Mouse (Mus musculus) midbrain, embryonic 13.5 days (tissue): ENCODE measurements around the gene Aqp11. TPM values are rescaled to one million over a fixed set of nuclear protein-coding genes. Genes with fewer than 3 reads are reported as not detected.
A peak's percentile ranks its signal among the peaks of the same experiment; 100 is the strongest.

Experiments used
- ATAC-seq: fragments of 200-750 bp; cut with Nextera tagmentation; 2 replicates; pipeline ENCODE4 v1.8.0; 2017; ENCODE audit warnings: mild to moderate bottlenecking, moderate TSS enrichment, moderate library complexity
- H3K27ac ChIP-seq: fragments of 300-500 bp; sonication (generic); 2 replicates; pipeline ENCODE4 v1.5.1; 2015; ENCODE audit warnings: inconsistent platforms, mild to moderate bottlenecking, moderate library complexity
- H3K27me3 ChIP-seq: fragments of 300-500 bp; sonication (generic); 2 replicates; pipeline ENCODE4 v1.6.1; 2015; ENCODE audit warnings: mild to moderate bottlenecking, inconsistent platforms
- H3K36me3 ChIP-seq: fragments of 300-500 bp; sonication (generic); 2 replicates; pipeline ENCODE4 v1.6.1; 2015; ENCODE audit warnings: mild to moderate bottlenecking, inconsistent platforms
- H3K4me1 ChIP-seq: fragments of 300-500 bp; sonication (generic); replicated peaks from 2 replicates; pipeline ENCODE4 v1.6.1; 2015; ENCODE audit warnings: inconsistent platforms
- H3K4me2 ChIP-seq: fragments of 300-500 bp; sonication (generic); replicated peaks from 2 replicates; pipeline ENCODE4 v1.6.1; 2015; ENCODE audit warnings: moderate library complexity, mild to moderate bottlenecking, inconsistent platforms
- H3K4me3 ChIP-seq: fragments of 300-500 bp; sonication (generic); replicated peaks from 2 replicates; pipeline ENCODE4 v1.5.1; 2015; ENCODE audit warnings: mild to moderate bottlenecking, inconsistent platforms
- H3K9ac ChIP-seq: fragments of 300-500 bp; sonication (generic); replicated peaks from 2 replicates; pipeline ENCODE4 v1.6.1; 2015; ENCODE audit warnings: mild to moderate bottlenecking, inconsistent platforms
- H3K9me3 ChIP-seq: fragments of 300-500 bp; sonication (generic); 2 replicates; pipeline ENCODE4 v1.6.1; 2016; ENCODE audit warnings: mild to moderate bottlenecking, inconsistent platforms
- WGBS: fragments of 180-500 bp; shearing (Covaris S2); methylation state at CpG from one replicate; pipeline ENCODE4 v1.1.7; 2015; 5-methylcytosine and 5-hydroxymethylcytosine counted together
- polyA plus RNA-seq: library from polyadenylated mRNA; unstranded; fragments of >200 nt; fragmentation: Nextera tagmentation; extraction: Ambion mirVana; gene quantifications from 2 replicates; pipeline ENCODE4 v1.2.1, GENCODE M21; 2015

Gene Aqp11
- 9.7 and 10.8 TPM in 2 replicates for polyA plus RNA-seq

GRCm38 (mm10) chr7:97737638-97738456 lies at the start of gene Aqp11:
Gene Aqp11, minus strand, starts transcription at chr7:97738289.
- Histone ChIP-seq H3K9me3 (no peaks in the 10 kb centered on the region), H3K4me3 (peak within 1 kb of the TSS; percentile 65), H3K27ac (no peak within 1 kb of the TSS; the same call in 1 of the 2 replicates), H3K9ac (peak within 1 kb of the TSS; percentile 73), H3K4me2 (peak within 1 kb of the TSS; percentile 83), H3K36me3 (no peaks in the 10 kb centered on the region), H3K27me3 (peaks cover 18% of the 10 kb centered on the region; the same call in 1 of the 2 replicates), H3K4me1 (peaks cover 15% of the 10 kb centered on the region)
- WGBS: under 1% methylated on average over 46 of the region's 64 CpGs
- peak; percentile 96 for ATAC-seq

GRCm38 (mm10) chr7:97783523-97783922 lies 45.4 kb upstream of the Aqp11 start:
- Histone ChIP-seq H3K4me2 (no peak overlapping the region), H3K4me1 (peaks cover 5% of the 10 kb centered on the region; the same call in 1 of the 2 replicates), H3K4me3 (no peak overlapping the region), H3K9me3 (no peaks in the 10 kb centered on the region), H3K36me3 (no peaks in the 10 kb centered on the region), H3K9ac (no peak overlapping the region), H3K27me3 (no peaks in the 10 kb centered on the region), H3K27ac (no peak overlapping the region)
- ATAC-seq: no peak
- 55% methylated on average over 5 of the region's 5 CpGs for WGBS

GRCm38 (mm10) chr7:97781496-97781895 lies 43.4 kb upstream of the Aqp11 start:
- no peak overlapping the region for H3K9ac ChIP-seq

GRCm38 (mm10) chr7:97780815-97781214 lies 42.7 kb upstream of the Aqp11 start:
- no peaks in the 10 kb centered on the region for H3K9me3 ChIP-seq
- no peak for ATAC-seq
- H3K4me2 ChIP-seq: no peak overlapping the region
- no peak overlapping the region for H3K27ac ChIP-seq
- WGBS: 80% methylated on average over 1 of the region's 1 CpGs
- H3K4me1 ChIP-seq: 0 out of 2 replicates have a peak, but pooled peaks cover 5% of the 10 kb centered on the region
- no peaks in the 10 kb centered on the region for H3K27me3 ChIP-seq
- no peaks in the 10 kb centered on the region for H3K36me3 ChIP-seq
- no peak overlapping the region for H3K9ac ChIP-seq
- H3K4me3 ChIP-seq: no peak overlapping the region

More at GRCm38 (mm10) chr7:97781496-97781895, 43.4 kb upstream of the Aqp11 start:
- Histone ChIP-seq H3K27ac (no peak overlapping the region), H3K4me3 (no peak overlapping the region), H3K4me1 (0 out of 2 replicates have a peak, but pooled peaks cover 5% of the 10 kb centered on the region), H3K36me3 (no peaks in the 10 kb centered on the region), H3K4me2 (no peak overlapping the region), H3K27me3 (no peaks in the 10 kb centered on the region), H3K9me3 (no peaks in the 10 kb centered on the region)
- ATAC-seq: no peak
- 72% methylated on average over 8 of the region's 8 CpGs for WGBS

- no peak for ATAC-seq
- WGBS: 82% methylated on average over 1 of the region's 1 CpGs
- Histone ChIP-seq H3K4me1 (0 out of 2 replicates have a peak, but pooled peaks cover 5% of the 10 kb centered on the region), H3K36me3 (no peaks in the 10 kb centered on the region), H3K4me2 (no peak overlapping the region), H3K4me3 (no peak overlapping the region), H3K9ac (no peak overlapping the region), H3K27ac (no peak overlapping the region), H3K9me3 (no peaks in the 10 kb centered on the region), H3K27me3 (no peaks in the 10 kb centered on the region)
These were observed 42.1 kb upstream of the Aqp11 start for GRCm38 (mm10) chr7:97780222-97780621.

- no peaks in the 10 kb centered on the region for H3K36me3 ChIP-seq
- H3K4me3 ChIP-seq: no peak overlapping the region
- no peak overlapping the region for H3K9ac ChIP-seq
- 0 out of 2 replicates have a peak, but pooled peaks cover 5% of the 10 kb centered on the region for H3K4me1 ChIP-seq
- H3K27me3 ChIP-seq: no peaks in the 10 kb centered on the region
- WGBS: 95% methylated on average over 4 of the region's 4 CpGs
- no peak overlapping the region for H3K4me2 ChIP-seq
- no peaks in the 10 kb centered on the region for H3K9me3 ChIP-seq
- H3K27ac ChIP-seq: no peak overlapping the region
- ATAC-seq: no peak
These were observed 39.1 kb upstream of the Aqp11 start for GRCm38 (mm10) chr7:97777191-97777590.

- H3K27me3 ChIP-seq: no peaks in the 10 kb centered on the region
- no peaks in the 10 kb centered on the region for H3K36me3 ChIP-seq
- H3K9me3 ChIP-seq: no peaks in the 10 kb centered on the region
- H3K27ac ChIP-seq: no peak overlapping the region
- H3K9ac ChIP-seq: no peak overlapping the region
- WGBS: 64% methylated on average over 2 of the region's 2 CpGs
- H3K4me1 ChIP-seq: no peaks in the 10 kb centered on the region
- H3K4me2 ChIP-seq: no peak overlapping the region
- no peak overlapping the region for H3K4me3 ChIP-seq
- ATAC-seq: no peak
These were observed 37.8 kb upstream of the Aqp11 start for GRCm38 (mm10) chr7:97775923-97776322.

GRCm38 (mm10) chr7:97775380-97775779 lies 37.3 kb upstream of the Aqp11 start:
- Histone ChIP-seq H3K9ac (no peak overlapping the region), H3K36me3 (no peaks in the 10 kb centered on the region), H3K4me3 (no peak overlapping the region), H3K9me3 (no peaks in the 10 kb centered on the region), H3K4me1 (no peaks in the 10 kb centered on the region), H3K27me3 (no peaks in the 10 kb centered on the region), H3K27ac (no peak overlapping the region), H3K4me2 (no peak overlapping the region)
- WGBS: 10% methylated on average over 3 of the region's 3 CpGs
- ATAC-seq: no peak

- 89% methylated on average over 6 of the region's 6 CpGs for WGBS
These were observed 32.9 kb upstream of the Aqp11 start for GRCm38 (mm10) chr7:97770841-97771620.

GRCm38 (mm10) chr7:97769020-97769419 lies 30.9 kb upstream of the Aqp11 start:
- Histone ChIP-seq H3K36me3 (no peaks in the 10 kb centered on the region), H3K4me3 (no peak overlapping the region), H3K9me3 (no peaks in the 10 kb centered on the region), H3K27me3 (no peaks in the 10 kb centered on the region), H3K4me2 (no peak overlapping the region), H3K27ac (no peak overlapping the region), H3K4me1 (no peaks in the 10 kb centered on the region), H3K9ac (no peak overlapping the region)
- ATAC-seq: no peak
- WGBS: 79% methylated on average over 4 of the region's 4 CpGs

More at GRCm38 (mm10) chr7:97770841-97771620, 32.9 kb upstream of the Aqp11 start:
- Histone ChIP-seq H3K27me3 (no peaks in the 10 kb centered on the region), H3K4me3 (no peak overlapping the region), H3K36me3 (no peaks in the 10 kb centered on the region), H3K27ac (no peak overlapping the region), H3K4me1 (no peaks in the 10 kb centered on the region), H3K9ac (no peak overlapping the region), H3K9me3 (no peaks in the 10 kb centered on the region), H3K4me2 (no peak overlapping the region)
- no peak for ATAC-seq

GRCm38 (mm10) chr7:97767841-97768240 lies 29.8 kb upstream of the Aqp11 start:
- Histone ChIP-seq H3K36me3 (no peaks in the 10 kb centered on the region), H3K27me3 (no peaks in the 10 kb centered on the region), H3K4me1 (no peaks in the 10 kb centered on the region), H3K4me2 (no peak overlapping the region), H3K4me3 (no peak overlapping the region), H3K9ac (no peak overlapping the region), H3K27ac (no peak overlapping the region), H3K9me3 (no peaks in the 10 kb centered on the region)
- ATAC-seq: no peak
- WGBS: 83% methylated on average over 8 of the region's 8 CpGs
